Mouse (Mus musculus) CH12.LX (cell line): ENCODE results near the gene Rpl32.

ENCODE experiments used
- BHLHE40 ChIP-seq: IDR thresholded peaks from 2 replicates; pipeline ENCODE4 v1.6.1; 2011; ENCODE audit warnings: mild to moderate bottlenecking, low read depth, low read length, improper control_type of control experiment
- EP300 ChIP-seq: IDR thresholded peaks from 2 replicates; pipeline ENCODE4 v1.6.1; 2011; ENCODE audit warnings: low read length, improper control_type of control experiment
- NELFE ChIP-seq: IDR thresholded peaks from 2 replicates; pipeline ENCODE4 v1.6.1; 2011; ENCODE audit warnings: low read depth, low read length, improper control_type of control experiment
- NRF1 ChIP-seq: IDR thresholded peaks from 2 replicates; pipeline ENCODE4 v1.6.1; 2014; ENCODE audit warnings: low read depth, mild to moderate bottlenecking, inconsistent platforms, low read length, improper control_type of control experiment, moderate library complexity
- POLR2A ChIP-seq: IDR thresholded peaks from 2 replicates; pipeline ENCODE4 v1.6.1; 2011; ENCODE audit warnings: low read depth, mild to moderate bottlenecking, improper control_type of control experiment, low read length
- SMC3 ChIP-seq: IDR thresholded peaks from 2 replicates; pipeline ENCODE4 v1.6.1; 2011; ENCODE audit warnings: low read depth, low read length, improper control_type of control experiment

DNA sequence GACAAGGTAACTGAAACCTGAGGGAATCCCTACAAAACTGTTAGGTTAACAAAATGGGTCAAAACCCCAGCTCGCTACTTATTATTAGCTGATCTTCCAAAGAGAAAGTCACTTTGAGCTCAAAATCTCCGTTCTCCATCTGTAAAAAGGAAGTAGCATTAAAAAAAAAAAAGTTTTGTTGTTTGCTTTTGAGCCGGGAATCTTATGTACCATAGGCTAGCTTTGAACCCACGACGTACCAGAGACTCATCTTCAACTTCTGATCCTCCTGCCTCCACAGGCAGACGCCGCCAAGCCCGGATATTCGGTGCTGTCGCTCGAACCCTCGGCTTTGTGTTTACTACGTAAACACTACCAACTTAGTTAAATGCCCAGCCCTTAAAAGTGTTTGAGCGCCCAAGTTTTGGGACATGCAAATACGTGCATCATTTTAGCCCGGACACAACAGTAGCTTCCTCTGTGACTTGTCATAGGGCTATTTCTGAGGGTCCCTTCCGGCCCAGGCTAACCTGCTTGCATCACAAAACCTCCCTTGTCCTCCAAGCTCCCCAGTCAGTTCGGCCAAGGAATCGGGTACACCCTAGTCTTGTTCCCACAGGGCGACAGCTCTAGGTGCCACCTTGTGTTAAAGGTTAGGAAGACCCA lies 44.0 kb upstream of the Rpl32 start:
- no peak for TF ChIP-seq SMC3
- TF ChIP-seq NELFE = no peak
- no peak for TF ChIP-seq BHLHE40
- no peak for TF ChIP-seq EP300
- TF ChIP-seq NRF1 = no peak
- no peak for TF ChIP-seq POLR2A
